Mouse (Mus musculus) midbrain, embryonic 16.5 days (tissue): Measurements from ENCODE around the gene Ltk. TPM values are rescaled to one million over a fixed set of nuclear protein-coding genes. Genes with fewer than 3 reads are reported as not detected.

Experiments used
- ATAC-seq: fragments of 200-750 bp; cut with Nextera tagmentation; 2 replicates; pipeline ENCODE4 v1.8.0; 2017; ENCODE audit warnings: moderate TSS enrichment
- H3K27ac ChIP-seq: fragments of 300-500 bp; sonication (generic); 2 replicates; pipeline ENCODE4 v1.5.1; 2014; ENCODE audit warnings: mild to moderate bottlenecking, low read length, mixed read lengths
- H3K27me3 ChIP-seq: fragments of 300-500 bp; sonication (generic); 2 replicates; pipeline ENCODE4 v1.6.1; 2014; ENCODE audit warnings: low read depth, low read length, mixed read lengths; ENCODE audit not compliant: control insufficient read depth, insufficient read depth
- H3K36me3 ChIP-seq: fragments of 300-500 bp; sonication (generic); 2 replicates; pipeline ENCODE4 v1.6.1; 2014; ENCODE audit warnings: mild to moderate bottlenecking, low read length, moderate library complexity, mixed read lengths; ENCODE audit not compliant: control insufficient read depth, insufficient read depth
- H3K4me1 ChIP-seq: fragments of 300-500 bp; sonication (generic); 2 replicates; pipeline ENCODE4 v1.6.1; 2014; ENCODE audit warnings: mild to moderate bottlenecking, low read length, mixed read lengths; ENCODE audit not compliant: control insufficient read depth, insufficient read depth
- H3K4me2 ChIP-seq: fragments of 300-500 bp; sonication (generic); 2 replicates; pipeline ENCODE4 v1.6.1; 2014; ENCODE audit warnings: mild to moderate bottlenecking, low read length, mixed read lengths
- H3K4me3 ChIP-seq: fragments of 300-500 bp; sonication (generic); 2 replicates; pipeline ENCODE4 v1.5.1; 2014; ENCODE audit warnings: low read depth, mild to moderate bottlenecking, low read length, moderate library complexity, mixed read lengths
- H3K9ac ChIP-seq: fragments of 300-500 bp; sonication (generic); 2 replicates; pipeline ENCODE4 v1.6.1; 2014; ENCODE audit warnings: low read depth, low read length, mixed read lengths
- H3K9me3 ChIP-seq: fragments of 300-500 bp; sonication (generic); replicated peaks from 2 replicates; pipeline ENCODE4 v1.6.1; 2014; ENCODE audit warnings: mild to moderate bottlenecking, low read length, mixed read lengths; ENCODE audit not compliant: control insufficient read depth, poor library complexity, severe bottlenecking
- WGBS: fragments of 180-500 bp; shearing (Covaris S2); extraction: QIAGEN DNeasy Blood & Tissue Kit; methylation state at CpG from one replicate; pipeline ENCODE4 v1.1.7; 2014; 5-methylcytosine and 5-hydroxymethylcytosine counted together
- polyA plus RNA-seq: library from polyadenylated mRNA; unstranded; fragments of >200 nt; fragmentation: Nextera tagmentation; extraction: Ambion mirVana; gene quantifications from 2 replicates; pipeline ENCODE4 v1.2.1, GENCODE M21; 2015

The Ltk gene
- 2.0 and 2.7 TPM in 2 replicates for polyA plus RNA-seq

DNA sequence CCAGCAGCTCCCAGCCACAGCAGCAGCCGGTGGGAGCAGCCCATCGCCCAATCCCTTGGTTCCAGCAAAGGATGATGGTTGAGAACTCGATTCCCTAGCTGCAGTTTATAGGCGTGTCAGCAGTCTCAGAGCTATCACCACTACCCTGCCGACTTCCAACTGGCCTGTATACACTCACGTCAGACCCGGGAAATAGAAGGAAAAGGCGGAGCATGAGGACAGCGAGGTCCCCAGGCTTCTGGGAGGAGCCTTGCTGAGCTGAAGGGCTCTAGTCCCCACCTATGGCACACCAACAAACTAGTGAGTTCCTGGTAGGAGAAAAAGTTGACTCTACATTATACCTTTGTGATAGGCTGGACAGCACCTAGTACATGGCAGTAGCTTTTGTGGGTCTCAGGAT lies at the start of gene Ltk:
Ltk (minus strand) TSS at position 181 of the 400 bp plus-strand sequence.
- H3K9me3 ChIP-seq, result no peaks in the 10 kb centered on the region
- H3K4me2 ChIP-seq, result no peak within 1 kb of the TSS
- no peak within 1 kb of the TSS for H3K27ac ChIP-seq
- no peak for ATAC-seq
- no peak within 1 kb of the TSS for H3K9ac ChIP-seq
- peaks cover 7% of the 10 kb centered on the region; the same call in 1 of the 2 replicates for H3K4me1 ChIP-seq
- WGBS, result 22% methylated on average over 9 of the region's 9 CpGs
- H3K4me3 ChIP-seq, result no peak within 1 kb of the TSS
- peaks cover 26% of the 10 kb centered on the region for H3K27me3 ChIP-seq
- peaks cover 10% of the 10 kb centered on the region; the same call in 1 of the 2 replicates for H3K36me3 ChIP-seq

- 43% methylated on average over 4 of the region's 4 CpGs for WGBS
- peaks cover 10% of the 10 kb centered on the region; the same call in 1 of the 2 replicates for H3K36me3 ChIP-seq
Observed at GRCm38 (mm10) chr2:119808881-119809280, 48.6 kb upstream of the Ltk start.

GRCm38 (mm10) chr2:119808438-119808837 lies 48.2 kb upstream of the Ltk start:
- Histone ChIP-seq H3K4me1 (peaks cover 16% of the 10 kb centered on the region), H3K4me3 (no peak overlapping the region), H3K27me3 (no peaks in the 10 kb centered on the region), H3K4me2 (no peak overlapping the region), H3K9ac (no peak overlapping the region), H3K9me3 (no peaks in the 10 kb centered on the region), H3K27ac (no peak overlapping the region), H3K36me3 (peaks cover 10% of the 10 kb centered on the region; the same call in 1 of the 2 replicates)
- no peak for ATAC-seq
- WGBS, result 40% methylated on average over 4 of the region's 4 CpGs

More at GRCm38 (mm10) chr2:119808881-119809280, 48.6 kb upstream of the Ltk start:
- no peak overlapping the region for H3K27ac ChIP-seq
- ATAC-seq, result no peak
- H3K4me1 ChIP-seq, result peaks cover 12% of the 10 kb centered on the region
- no peaks in the 10 kb centered on the region for H3K9me3 ChIP-seq
- no peaks in the 10 kb centered on the region for H3K27me3 ChIP-seq
- no peak overlapping the region for H3K9ac ChIP-seq
- no peak overlapping the region for H3K4me2 ChIP-seq
- no peak overlapping the region for H3K4me3 ChIP-seq

GRCm38 (mm10) chr2:119805536-119805935 lies 45.3 kb upstream of the Ltk start:
- ATAC-seq, result no peak
- 36% methylated on average over 8 of the region's 8 CpGs for WGBS
- H3K4me1 ChIP-seq, result peaks cover 32% of the 10 kb centered on the region
- peaks cover 6% of the 10 kb centered on the region; the same call in 1 of the 2 replicates for H3K27me3 ChIP-seq
- H3K4me2 ChIP-seq, result no peak overlapping the region
- H3K9ac ChIP-seq, result 0 out of 2 replicates have a peak overlapping the region, but pooled peaks have one; percentile 25
- no peaks in the 10 kb centered on the region for H3K9me3 ChIP-seq
- peaks cover 8% of the 10 kb centered on the region; the same call in 1 of the 2 replicates for H3K36me3 ChIP-seq
- no peak overlapping the region for H3K27ac ChIP-seq
- H3K4me3 ChIP-seq, result no peak overlapping the region

DNA sequence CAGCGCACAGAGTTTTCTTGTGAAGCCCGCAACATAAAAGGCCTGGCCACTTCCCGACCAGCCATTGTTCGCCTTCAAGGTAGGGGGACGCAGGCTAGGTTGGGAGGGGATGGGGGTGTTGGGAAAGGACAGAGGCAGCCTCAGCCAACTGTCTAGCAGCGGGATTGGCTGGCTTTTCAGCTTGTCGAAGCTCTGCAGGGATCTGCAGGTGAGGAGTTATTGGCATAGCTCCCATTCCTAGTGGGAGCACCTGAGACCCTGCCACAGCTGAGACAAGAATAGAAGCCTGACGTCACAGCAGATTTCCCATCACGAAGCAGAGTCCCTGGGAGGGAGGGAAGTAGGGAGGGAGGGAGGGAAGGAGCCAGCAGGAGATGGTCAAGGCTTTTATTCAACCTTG lies 44.5 kb upstream of the Ltk start:
- no peak for ATAC-seq

GRCm38 (mm10) chr2:119804275-119804628 lies 44.0 kb upstream of the Ltk start:
- 27% methylated on average over 5 of the region's 5 CpGs for WGBS
- Histone ChIP-seq H3K4me3 (no peak overlapping the region), H3K4me2 (no peak overlapping the region), H3K27ac (no peak overlapping the region), H3K9ac (no peak overlapping the region), H3K36me3 (peaks cover 6% of the 10 kb centered on the region; the same call in 1 of the 2 replicates), H3K27me3 (peaks cover 6% of the 10 kb centered on the region; the same call in 1 of the 2 replicates), H3K4me1 (peaks cover 36% of the 10 kb centered on the region), H3K9me3 (no peaks in the 10 kb centered on the region)
- ATAC-seq, result no peak

More for the DNA sequence above, 44.5 kb upstream of the Ltk start:
- H3K27me3 ChIP-seq, result peaks cover 6% of the 10 kb centered on the region; the same call in 1 of the 2 replicates
- WGBS, result 17% methylated on average over 9 of the region's 9 CpGs
- no peak overlapping the region for H3K9ac ChIP-seq
- H3K4me2 ChIP-seq, result no peak overlapping the region; the same call in 1 of the 2 replicates
- H3K36me3 ChIP-seq, result peaks cover 6% of the 10 kb centered on the region; the same call in 1 of the 2 replicates
- H3K27ac ChIP-seq, result no peak overlapping the region
- peaks cover 36% of the 10 kb centered on the region for H3K4me1 ChIP-seq
- H3K9me3 ChIP-seq, result no peaks in the 10 kb centered on the region
- no peak overlapping the region for H3K4me3 ChIP-seq

DNA sequence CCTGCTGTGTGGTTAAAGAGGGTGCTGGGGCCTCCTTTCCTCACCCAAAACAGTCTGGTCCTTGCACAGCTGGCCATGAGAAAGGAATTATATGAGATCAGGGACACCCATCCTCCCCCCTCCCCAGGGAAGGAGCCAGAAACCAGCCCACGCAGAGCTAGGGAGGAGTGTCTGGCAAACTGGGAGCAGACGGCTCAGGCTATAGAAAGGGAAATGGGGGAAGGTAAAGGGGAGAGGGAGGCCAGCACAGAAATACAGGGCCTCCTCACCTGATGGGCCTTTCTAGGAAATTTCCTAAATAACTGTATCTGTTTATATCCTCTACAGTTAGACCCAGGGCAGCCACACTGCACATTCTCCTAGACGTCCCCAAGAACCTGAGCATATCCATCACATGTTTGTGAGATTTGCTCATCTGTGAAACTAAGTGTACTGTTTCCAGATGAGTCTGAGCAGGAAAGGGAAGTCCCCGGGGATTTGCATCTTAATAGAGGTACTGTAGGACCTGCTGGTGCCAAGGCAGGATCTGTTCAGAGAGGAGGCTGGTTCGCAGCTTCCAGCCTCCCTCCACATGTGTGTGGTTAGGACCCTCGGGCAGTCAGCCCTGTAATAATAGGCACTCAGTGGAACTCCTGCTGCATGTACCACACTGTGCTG lies 43.5 kb upstream of the Ltk start:
- no peak for ATAC-seq
- Histone ChIP-seq H3K9ac (no peak overlapping the region), H3K4me3 (no peak overlapping the region), H3K4me1 (peaks cover 38% of the 10 kb centered on the region), H3K27ac (0 out of 2 replicates have a peak overlapping the region, but pooled peaks have one; percentile 1), H3K4me2 (no peak overlapping the region), H3K27me3 (peaks cover 6% of the 10 kb centered on the region), H3K36me3 (peaks cover 6% of the 10 kb centered on the region; the same call in 1 of the 2 replicates), H3K9me3 (no peaks in the 10 kb centered on the region)
- 7% methylated on average over 6 of the region's 6 CpGs for WGBS

DNA sequence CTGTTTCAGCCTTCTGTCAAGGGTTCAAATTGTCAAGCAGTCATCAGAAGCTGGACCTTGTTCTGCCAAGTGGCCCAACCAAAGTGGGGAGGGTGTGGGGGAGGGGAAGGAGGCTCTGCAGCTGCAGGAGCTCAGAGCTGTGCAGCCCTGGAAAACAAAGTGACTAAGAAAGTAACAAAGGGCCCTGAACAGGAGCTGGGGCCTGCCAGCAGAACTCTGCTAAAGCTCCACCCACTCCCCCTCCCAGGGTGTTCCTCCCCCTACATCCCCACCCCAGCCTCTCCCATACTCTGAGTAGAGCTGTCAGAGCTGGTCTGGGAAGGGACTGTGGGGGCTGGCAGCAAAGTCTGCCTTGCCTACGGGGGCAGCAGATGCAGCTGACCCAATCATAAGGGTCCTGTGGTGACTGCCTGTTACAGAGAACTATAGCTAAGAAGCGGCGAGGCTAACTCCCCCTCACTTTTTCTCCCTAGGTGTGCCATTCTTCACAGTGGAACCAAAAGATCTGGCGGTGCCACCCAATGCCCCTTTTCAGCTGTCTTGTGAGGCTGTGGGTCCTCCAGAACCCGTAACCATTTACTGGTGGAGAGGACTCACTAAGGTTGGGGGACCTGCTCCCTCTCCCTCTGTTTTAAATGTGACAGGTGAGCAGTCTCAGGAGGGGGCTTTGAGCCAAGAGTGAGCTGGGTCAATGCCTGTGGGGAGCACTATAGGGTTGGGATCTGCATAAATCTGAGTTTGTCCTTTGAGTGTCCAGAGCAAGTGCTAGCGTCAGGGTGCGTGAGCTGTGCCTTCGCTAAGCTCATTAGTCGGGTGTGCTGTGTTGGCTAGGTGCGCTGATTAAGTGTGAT lies 42.8 kb upstream of the Ltk start:
- ATAC-seq, result no peak
- H3K27me3 ChIP-seq, result peaks cover 11% of the 10 kb centered on the region
- no peak overlapping the region for H3K4me2 ChIP-seq
- no peak overlapping the region for H3K27ac ChIP-seq
- H3K36me3 ChIP-seq, result peaks cover 6% of the 10 kb centered on the region; the same call in 1 of the 2 replicates
- 18% methylated on average over 10 of the region's 10 CpGs for WGBS
- H3K4me3 ChIP-seq, result no peak overlapping the region
- H3K9me3 ChIP-seq, result no peaks in the 10 kb centered on the region
- H3K9ac ChIP-seq, result no peak overlapping the region
- H3K4me1 ChIP-seq, result peaks cover 38% of the 10 kb centered on the region
